Mouse (Mus musculus) retina, postnatal 1 day (tissue): ENCODE measurements around the gene Cd200.
"Not testable (repeated sequence)": the region's sequence is repeated elsewhere in the genome, so short reads cannot be mapped to it uniquely, and the experiment has no call there.

Experiments
- DNase-seq: peaks from one replicate; pipeline ENCODE4 v3.0.0-alpha.2; 2012

Cd200 gene

GRCm38 (mm10) chr16:45377332-45377731 is 31.5 kb downstream of the Cd200 start:
- DNase-seq, result no peak

GRCm38 (mm10) chr16:45376812-45377211 is 32.0 kb downstream of the Cd200 start:
- no peak for DNase-seq

GRCm38 (mm10) chr16:45376294-45376693 is 32.6 kb downstream of the Cd200 start:
- DNase-seq, result no peak

GRCm38 (mm10) chr16:45375506-45376225 is 33.2 kb downstream of the Cd200 start:
- no peak for DNase-seq

GRCm38 (mm10) chr16:45374074-45374473 is 34.8 kb downstream of the Cd200 start:
- no peak for DNase-seq

- DNase-seq, result no peak
Observed at GRCm38 (mm10) chr16:45371076-45371475, 37.8 kb downstream of the Cd200 start.

- DNase-seq, result no peak
Observed at GRCm38 (mm10) chr16:45369285-45369965, 39.4 kb downstream of the Cd200 start.

GRCm38 (mm10) chr16:45366111-45366510 is 42.7 kb downstream of the Cd200 start:
- no peak for DNase-seq

- DNase-seq, result no peak
Observed at GRCm38 (mm10) chr16:45365353-45365752, 43.5 kb downstream of the Cd200 start.

- DNase-seq, result no peak
Observed at GRCm38 (mm10) chr16:45364627-45365026, 44.2 kb downstream of the Cd200 start.

- no peak for DNase-seq
Observed at GRCm38 (mm10) chr16:45363480-45364045, 45.3 kb downstream of the Cd200 start.

- DNase-seq, result no peak
Observed at GRCm38 (mm10) chr16:45361450-45361849, 47.4 kb downstream of the Cd200 start.

GRCm38 (mm10) chr16:45358441-45358840 is 50.4 kb downstream of the Cd200 start:
- not testable (repeated sequence) for DNase-seq

- no peak for DNase-seq
Observed at GRCm38 (mm10) chr16:45357134-45357533, 51.7 kb downstream of the Cd200 start.

GRCm38 (mm10) chr16:45352875-45353274 is 56.0 kb downstream of the Cd200 start:
- DNase-seq, result peak; percentile 33

GRCm38 (mm10) chr16:45350767-45351166 is 58.1 kb downstream of the Cd200 start:
- no peak for DNase-seq

GRCm38 (mm10) chr16:45349523-45350298 is 59.1 kb downstream of the Cd200 start:
- DNase-seq, result no peak

GRCm38 (mm10) chr16:45348238-45348637 is 60.6 kb downstream of the Cd200 start:
- DNase-seq, result not testable (repeated sequence)

- DNase-seq, result no peak
Observed at GRCm38 (mm10) chr16:45346930-45347387, 61.9 kb downstream of the Cd200 start.

GRCm38 (mm10) chr16:45346367-45346766 is 62.5 kb downstream of the Cd200 start:
- DNase-seq, result no peak

GRCm38 (mm10) chr16:45344879-45345278 is 64.0 kb downstream of the Cd200 start:
- DNase-seq, result no peak

- no peak for DNase-seq
Observed at GRCm38 (mm10) chr16:45336478-45336877, 72.4 kb downstream of the Cd200 start.

GRCm38 (mm10) chr16:45334891-45335290 is 74.0 kb downstream of the Cd200 start:
- DNase-seq, result no peak
